Mouse (Mus musculus) c-Kit-positive CD71-positive TER-119-positive erythroid progenitor cells, embryonic 14.5 days (primary cell): ENCODE results near the gene St5.

Source experiments
- DNase-seq: peaks from one replicate; pipeline ENCODE4 v3.0.0-alpha.2; 2013; ENCODE audit warnings: low spot score

Gene St5

DNA sequence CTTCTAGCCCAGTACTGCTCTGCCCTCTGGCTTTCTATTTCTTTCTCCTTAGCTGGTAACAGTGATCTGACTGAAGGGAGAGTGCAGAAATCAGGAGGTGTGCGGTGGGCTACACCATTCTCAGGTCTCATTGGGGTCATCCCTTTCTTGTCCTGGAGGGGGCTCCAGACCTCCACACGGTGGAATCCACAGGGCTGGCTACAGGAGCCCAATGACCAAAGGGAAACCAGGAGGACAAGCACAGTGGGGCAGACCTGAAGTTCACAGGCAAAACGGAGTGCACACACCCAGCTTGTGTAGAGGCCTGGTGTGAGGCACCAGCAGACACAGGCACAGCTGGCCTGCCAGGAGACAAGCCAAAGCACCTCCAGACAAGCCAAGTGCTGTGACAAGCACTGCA lies 175.0 kb downstream of the St5 start:
- DNase-seq: no peak

DNA sequence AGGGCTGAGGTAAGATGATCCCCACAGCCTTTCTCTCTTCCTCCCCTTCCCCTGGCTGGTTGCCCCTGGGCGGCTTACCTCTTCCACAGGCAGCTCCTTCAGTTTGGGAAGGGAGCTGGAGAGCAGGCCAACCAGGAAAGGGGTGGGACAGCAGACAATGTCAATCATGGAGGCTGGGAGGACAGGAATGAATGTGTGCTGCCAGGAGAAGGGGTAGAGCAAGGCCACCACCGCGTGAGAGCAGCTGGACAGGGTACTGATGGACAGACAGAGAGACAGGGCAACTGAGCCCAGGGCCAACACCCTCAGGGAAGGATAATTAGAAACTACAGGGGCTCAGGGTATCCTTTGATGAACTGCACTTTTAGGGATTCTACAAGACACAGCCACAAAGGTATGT lies 175.9 kb downstream of the St5 start:
- DNase-seq: no peak

DNA sequence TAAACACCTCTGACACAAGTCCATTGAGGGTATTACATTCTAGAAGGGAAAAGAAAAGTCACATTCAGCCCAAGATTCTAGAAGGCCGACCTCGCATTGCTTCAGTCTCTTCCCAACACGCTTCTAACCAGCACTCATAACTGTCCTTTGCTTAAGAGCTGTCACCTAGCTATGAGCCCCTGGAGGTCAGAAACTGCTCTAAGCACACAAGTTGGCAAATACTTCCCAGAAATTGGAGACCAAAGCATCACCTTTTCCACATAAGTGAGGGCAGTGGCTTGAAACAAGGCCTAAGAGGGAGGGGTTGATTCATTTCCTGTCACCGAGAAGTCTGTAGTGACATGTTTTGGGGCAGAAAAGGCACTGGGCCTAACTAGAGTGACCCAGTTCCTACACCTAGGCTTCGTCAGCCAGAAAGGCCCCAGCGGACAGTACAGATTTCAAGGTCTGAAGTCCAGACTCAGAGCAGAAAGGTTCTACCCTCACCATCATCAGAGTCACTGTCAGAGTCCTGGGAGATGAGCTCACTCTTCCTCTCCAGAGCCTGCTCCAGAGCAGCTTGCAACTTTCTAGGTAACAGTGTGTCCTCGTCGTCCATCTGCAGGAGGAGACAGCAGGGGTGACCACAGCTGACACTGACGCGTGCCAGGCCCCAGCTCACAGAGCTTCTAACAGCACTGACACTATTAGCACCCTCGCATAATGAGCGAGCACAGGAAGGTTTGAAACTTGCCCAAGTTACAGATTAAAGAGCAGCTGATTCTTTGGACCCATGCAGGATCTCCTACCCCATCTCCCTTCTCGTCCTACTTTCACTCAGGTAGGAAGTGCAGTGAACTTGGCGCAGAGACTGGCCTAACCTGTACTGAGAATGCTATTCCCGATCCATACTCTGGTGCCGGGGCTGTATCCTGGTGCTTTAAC lies 177.4 kb downstream of the St5 start:
- DNase-seq: no peak

DNA sequence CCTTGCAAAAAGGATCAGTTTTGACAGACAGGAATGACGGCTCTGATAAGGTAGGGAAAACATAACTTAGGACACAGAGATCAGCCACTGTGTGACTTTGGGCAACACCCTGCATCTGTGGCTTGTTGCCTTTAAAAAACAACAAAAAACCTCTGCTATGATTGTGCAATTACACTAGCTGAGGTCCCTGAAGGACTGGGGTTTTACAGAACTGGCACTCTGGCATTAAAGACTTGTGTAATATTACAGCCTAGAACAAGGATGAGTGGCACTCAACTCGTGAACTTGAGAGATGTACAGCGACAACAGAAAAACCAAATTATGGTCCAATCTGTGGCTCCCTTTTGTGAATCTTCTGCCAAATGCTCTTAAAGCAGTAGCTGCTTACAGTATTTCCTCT lies 178.6 kb downstream of the St5 start:
- no peak for DNase-seq

DNA sequence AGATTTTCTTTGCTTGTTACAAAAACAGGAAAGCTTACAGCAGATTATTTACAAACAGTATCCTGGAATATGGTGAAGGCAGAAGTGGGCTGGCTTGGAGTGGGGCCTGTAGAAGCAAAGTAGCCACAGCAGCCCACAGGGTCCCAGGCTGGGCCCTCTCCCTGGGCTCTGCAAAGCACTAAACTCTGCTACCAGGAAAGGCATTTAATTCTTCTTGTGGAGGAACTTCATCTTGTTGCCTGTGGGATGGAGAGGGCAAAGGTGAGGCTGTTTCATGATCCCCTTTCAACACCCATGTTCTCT lies 179.0 kb downstream of the St5 start:
- DNase-seq: no peak

DNA sequence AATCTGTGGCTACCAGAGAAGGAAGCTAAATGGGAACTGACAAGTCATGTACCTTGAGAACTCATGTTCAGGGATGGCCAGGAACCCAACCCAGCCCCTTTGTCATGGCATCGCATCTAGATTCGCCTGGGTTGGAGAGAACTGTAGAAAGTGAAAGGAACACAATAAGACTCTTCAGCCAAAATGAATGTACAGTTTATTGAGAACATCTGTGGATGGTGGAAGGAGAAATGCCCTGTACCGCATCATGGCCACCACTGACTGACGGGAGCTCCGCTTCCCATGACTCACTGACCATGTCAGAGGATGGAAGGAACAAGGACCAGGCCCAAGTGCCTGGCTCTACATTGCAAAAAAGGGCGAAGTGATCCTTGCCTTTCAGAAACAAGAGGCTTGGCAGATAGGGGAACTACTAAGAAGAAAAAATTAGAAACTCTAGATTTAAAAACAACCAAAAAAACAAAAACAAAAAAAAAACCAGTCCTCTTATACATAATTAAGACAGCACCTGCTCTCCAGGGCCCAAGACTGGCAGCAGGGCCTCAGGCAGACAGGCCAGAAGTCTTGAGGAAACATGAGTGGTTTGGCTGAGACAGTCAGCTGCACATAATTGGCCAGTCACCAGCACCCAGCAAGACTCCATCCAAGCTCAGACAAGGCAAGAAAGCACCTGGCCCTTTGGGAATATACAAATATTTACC lies 179.5 kb downstream of the St5 start:
- no peak for DNase-seq

DNA sequence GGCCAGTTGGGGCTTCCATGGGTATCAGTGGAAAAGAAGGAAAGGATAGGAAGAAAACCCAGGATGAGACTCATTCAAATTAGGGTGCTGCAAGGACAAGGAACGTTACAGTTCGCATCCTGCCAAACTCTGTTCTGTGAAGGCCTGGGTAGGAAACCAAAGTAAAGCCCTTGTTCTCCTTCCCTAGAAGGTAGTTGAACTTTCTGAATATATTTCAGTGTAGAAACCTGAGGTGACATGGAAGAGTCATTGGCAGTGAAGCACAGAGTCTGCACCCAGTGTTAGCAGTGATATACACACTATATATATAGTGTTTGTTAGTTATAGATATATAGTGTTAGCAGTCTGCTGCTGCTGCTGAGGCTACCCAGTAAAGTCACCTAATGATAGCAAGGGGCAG lies 180.1 kb downstream of the St5 start:
- DNase-seq: no peak

DNA sequence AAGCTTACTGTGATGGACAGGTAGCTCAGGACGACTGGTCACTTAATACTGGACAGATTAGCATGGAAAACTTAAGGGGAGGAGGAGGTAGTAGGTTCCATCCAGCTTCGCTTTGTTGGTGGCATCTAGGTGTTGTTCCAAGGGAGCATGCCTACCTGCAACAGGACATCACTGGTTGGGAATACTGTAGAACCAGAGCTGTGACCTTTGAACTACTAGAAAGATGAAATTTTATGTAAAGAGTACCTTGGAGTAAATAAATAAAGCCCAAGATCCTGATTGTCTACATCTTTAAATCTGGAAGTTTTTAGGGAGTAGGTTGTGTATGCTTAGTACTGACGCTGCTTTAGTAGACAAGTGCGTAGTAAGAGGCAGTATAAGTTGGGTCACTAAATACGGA lies 181.3 kb downstream of the St5 start:
- no peak for DNase-seq

DNA sequence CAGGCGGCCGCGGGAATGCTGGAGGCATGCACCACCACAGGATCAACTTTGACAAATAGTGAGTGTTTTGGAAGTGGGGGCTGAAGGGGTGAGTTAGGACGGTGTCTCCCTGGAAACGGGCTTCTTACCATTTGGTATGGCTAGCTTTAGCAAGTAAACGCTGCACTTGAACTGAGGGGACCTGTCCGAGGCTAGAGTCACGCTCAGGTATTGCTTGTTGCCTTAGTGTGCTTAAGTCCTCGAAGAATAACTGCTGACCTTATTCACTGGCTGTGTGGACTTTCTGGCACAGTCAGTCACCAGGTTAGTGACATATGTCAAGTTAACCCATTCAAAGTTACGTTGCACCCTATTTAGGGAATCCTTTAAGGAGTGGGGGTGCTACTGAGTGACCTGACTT lies 183.5 kb downstream of the St5 start:
- DNase-seq: no peak

DNA sequence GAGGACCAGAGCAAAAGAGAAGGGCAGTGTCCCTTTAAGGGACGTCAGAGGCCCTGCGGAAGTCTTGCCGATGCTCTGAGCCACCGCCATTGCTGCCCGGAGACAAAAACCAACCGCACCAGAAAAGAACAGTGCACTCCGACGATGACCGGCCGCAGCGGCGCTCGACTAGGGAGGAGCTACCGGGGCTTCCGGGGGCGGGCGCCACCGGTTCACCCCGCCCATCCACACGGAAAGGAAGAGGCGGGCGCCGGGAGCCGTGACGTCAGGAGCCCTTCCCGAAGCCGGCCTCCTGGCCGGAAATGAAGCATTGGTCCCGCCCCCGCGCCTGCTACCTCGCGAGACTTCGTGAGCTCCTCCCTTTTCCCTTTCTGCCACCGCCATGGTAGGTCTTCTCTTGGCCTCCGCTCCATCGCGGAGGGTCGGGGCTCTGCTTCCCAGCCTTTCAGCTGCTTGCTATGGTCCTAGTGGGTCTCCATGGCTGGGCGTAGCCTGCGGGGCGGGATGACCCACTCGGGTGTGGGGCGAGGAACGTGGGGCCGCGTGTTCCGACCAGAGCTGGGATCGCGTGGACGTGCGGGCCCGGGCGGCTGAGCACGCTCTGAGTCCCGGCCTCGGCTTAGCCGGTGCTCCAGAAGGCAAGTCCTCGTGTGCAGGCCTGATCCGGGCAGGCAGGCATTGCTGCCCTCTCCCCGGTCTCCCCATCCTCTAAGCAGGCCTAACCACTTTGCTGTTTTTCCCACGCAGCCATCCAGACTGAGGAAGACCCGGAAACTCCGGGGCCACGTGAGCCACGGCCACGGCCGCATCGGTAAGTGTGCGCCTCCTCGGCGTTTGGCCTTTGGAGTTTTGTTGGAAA lies 184.3 kb downstream of the St5 start, which contains the start of gene Rpl27a:
Gene Rpl27a (plus strand): TSS at position 310 of the 859 bp plus-strand sequence.
- DNase-seq: peak; percentile 97

DNA sequence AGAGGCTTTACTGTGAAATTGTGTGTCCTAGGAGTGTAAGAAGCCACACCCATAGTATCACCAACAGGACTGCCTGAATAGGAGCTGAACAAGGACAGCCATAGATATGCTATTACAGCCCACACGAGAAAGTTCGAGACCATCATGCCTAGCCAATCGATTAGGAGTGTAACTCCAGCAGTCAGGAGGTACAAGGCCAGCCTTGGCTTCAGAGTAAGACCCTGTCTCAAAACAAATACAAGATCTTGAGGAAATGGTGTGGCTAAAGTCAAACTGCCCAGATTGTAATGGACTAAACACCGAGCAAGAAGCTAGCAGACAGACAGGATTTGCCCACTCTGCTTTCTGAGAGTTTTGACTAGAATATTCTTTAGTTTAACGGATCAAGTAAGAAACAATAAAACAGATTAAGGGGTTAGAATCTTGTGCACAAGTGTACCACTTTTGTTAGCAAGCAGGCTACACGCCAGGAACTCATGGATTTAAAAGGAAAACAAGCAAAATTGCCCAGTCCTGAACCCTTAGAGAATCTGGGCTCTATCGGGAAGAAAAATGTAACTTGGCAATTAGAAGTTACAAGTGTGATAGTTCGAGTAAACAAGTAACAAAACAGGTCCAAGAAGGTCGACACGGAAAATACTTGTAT lies 185.2 kb downstream of the St5 start:
- peak; percentile 71 for DNase-seq

DNA sequence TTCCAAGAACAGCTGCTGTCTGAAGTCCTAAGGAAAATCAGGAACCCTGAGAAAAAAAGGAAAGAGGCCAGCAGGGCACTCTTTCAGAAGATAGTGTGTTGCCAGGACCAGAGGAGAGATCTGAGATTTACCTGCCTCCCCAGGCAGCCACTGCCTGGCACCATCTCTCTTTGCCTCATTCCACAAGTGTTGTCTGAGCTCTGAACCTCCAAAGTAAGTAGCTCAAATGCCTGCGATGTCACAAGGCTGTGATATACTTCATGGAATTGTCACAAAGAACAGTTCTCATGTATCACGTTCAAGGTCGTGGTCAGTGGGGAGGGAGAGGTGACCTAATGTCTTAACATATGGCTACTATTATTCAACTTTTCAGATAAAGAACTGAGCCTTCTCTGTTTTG lies 186.9 kb downstream of the St5 start:
- DNase-seq: no peak

DNA sequence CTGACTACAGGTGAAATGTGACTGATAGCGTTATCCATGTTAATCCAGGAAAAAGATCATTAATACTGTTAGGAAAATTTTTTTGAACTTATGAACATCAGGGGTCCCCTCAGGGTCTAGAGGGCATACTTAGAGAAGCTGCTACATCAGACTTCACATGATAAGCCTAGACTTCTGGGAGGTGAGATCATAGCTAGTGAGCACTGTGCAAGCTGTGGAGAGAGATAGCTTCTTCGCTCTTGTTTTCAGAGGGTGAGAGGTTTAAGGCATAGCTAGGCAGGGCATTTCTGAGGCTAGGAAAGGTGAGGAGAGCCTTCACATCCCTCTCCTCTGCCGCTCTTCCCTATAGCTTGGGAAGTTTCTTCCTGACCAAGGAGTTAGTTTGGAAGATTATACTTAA lies 191.6 kb downstream of the St5 start:
- peak; percentile 55 for DNase-seq

DNA sequence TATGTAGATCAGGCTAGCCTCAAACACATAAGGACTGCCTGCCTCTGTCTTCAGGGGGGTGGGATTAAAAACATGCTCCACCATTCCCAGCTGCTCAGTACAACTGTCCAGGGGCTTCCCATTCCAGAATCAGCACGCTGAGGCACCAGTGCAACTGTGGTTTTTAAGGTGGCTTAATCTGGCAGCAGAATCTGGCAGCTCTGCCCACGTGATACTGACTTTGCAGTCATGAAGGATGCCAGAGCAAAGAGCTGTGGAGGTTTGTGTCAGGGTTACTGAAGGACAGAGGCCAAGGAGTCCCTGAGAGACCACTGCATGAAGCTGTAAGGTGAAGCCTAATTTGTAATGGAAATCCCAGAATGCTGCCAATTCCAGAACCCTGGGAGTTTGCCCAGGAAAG lies 192.6 kb downstream of the St5 start:
- no peak for DNase-seq

DNA sequence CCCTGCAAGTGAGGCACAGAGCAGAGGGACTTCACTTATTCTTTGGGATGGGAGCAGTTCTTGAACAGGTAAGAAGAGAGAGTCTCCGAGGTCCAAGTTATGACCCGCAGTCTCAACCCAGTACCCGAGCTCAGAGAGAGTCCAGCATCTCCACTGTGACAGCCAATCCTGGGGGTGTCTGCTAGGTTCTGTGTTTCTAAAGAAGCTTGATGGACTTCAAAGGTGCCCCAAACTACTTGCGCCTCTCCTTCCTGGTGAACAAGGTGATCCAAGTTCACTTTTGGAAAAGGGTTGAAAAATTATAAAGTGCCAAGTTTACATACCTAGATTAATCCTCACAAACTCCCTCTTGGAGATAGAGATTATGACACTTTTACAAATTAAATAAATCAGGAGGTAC lies 195.4 kb downstream of the St5 start, which contains the start of gene Trim66:
Gene Trim66 (minus strand): TSS at position 101 of the 400 bp plus-strand sequence.
- DNase-seq: no peak

DNA sequence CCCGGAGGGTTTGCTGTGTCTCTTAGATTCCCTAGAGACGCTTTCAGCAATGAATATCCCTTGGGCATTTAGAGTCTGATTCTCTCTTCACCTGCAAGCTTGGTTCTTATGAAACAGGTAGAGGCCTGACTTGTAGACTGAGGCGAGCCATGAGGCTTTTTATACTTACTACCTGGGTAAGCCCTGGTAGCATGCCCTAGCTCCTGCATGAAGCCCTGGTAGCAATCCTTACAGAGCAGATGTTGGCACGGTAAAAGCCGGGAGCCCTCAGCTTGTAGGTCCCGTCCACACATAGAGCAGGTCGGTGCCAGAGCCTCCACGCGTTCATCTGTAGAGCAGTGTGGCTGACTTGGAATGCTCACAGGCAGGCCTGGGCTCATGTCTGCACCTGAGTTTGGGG lies 195.8 kb downstream of the St5 start:
- no peak for DNase-seq

DNA sequence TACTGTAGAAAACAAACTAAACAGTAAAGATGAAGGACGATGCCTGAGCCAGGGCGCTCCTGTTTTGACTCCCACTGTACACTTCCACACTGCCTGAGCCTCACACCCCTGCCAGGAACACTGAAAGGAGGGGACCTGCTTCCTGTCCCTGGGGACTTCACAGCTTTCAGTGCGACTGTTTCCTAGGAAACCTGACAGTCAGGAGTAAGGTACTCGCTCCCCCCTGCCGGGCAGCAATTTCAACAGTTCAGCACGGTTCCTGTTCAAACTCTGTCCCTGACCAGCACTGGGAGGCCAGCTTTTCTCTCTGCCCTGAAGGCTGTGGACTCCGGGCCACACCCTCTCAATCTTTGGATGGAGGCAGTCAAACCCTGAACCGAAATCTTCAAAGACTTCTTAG lies 196.3 kb downstream of the St5 start:
- DNase-seq: no peak

DNA sequence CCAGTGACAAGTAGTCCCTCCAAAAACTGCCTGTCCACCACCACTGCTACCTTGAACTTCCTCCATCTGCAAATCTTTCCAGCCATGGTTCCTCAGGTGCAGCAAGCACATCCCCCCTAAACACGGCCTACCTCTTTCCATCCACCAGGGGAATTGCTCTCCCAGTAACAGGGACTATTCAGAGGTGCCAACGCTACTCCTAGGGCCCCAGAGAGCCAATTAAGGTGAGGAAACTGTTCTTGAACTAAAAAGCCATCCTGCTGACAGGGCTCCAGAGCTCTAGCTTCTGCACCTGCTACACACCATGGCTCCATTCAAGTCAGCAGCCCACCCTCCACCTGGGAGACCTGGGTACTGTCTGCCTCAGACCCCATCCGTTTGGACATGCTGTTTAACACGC lies 205.9 kb downstream of the St5 start:
- no peak for DNase-seq

DNA sequence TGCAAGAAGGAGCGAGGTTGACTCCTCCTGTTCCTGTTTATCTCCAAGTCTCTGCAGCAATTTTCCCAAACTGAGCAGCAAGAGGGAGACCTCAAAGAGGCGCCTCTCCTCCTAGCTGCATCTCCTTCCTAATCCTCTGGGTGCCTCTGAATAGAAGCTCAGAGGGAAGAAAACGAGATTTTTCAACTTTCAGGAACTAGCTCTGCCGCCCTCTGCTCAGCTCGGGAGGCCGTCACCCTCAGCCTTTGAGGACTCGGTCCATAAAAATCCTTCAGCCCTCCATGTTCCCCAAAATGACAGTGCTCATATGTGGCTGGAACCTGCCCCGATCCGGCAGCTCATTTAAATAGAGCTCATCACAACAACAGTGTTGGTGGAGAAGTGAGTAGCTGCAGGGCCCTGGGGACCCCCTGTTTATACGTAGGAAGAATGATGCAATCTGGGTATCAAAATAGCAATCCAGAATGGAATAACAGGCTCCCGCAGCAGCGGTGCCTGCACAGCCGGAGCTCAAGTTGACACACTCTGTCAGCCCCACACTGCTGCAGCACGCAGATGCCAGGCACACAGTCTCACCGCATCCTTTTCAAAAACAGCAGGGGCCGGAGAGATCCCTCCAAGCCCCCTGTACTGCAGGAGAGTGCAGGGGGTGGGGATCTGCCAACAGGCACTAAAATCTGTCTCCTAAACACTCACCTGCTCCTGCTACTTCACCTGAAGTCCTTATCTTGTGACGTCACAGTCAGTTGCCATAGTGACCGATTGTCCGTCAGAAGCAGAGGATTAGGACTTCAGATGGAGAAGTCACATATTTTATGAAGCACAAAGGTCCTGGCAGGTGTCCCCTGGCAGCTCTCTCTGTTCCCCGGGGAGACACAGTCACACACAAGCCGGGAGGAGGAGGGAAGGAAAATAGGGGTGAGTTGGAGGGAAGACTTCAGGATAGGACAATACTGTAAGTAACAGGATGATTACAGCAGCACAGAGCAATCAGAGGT lies 209.8 kb downstream of the St5 start:
- no peak for DNase-seq

DNA sequence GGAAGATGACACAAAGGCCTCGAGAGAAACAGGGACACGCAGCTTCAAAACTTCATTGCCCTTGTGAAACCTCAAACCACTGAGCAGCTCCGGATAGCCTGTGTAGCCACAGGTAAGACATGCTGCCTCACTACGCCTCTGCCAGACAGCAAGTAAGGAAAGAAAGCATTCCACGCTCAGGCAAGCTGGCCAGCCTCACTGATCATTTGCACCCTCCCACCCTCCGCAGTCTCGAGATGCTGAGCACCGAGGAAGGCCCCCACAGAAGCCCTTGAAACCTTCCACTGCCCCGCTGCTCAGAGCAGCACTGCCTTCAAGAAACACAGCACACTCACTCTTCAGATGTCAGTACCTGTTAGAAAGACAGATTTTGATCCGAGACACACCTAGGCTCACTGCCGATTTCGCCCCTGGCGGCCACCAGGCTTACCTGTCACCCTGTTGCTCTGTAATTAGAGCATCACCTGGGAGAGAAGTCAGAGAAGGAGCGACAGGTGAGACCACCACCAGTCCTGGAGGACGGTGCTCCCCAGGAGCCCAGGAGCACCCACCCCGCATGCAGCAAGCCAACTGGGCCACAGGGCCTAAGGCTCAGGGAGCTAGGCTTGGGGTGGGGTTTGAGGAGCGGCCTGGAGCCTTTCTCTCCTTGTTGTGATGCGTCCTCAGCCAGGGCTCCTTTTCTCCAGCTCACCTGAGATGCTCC lies 210.6 kb downstream of the St5 start:
- DNase-seq: no peak
